Mouse (Mus musculus) T-helper 1 cell (primary cell): Measurements from ENCODE around the gene Dpf1.

Experiments used
- in situ Hi-C: fragments of 300-600 bp; cut with MboI, MseI; formaldehyde crosslinking; loops from one replicate; pipeline ENCODE4 v1.15.1; 2025; ENCODE audit warnings: high pct_unique_total_duplicates

The Dpf1 gene

DNA sequence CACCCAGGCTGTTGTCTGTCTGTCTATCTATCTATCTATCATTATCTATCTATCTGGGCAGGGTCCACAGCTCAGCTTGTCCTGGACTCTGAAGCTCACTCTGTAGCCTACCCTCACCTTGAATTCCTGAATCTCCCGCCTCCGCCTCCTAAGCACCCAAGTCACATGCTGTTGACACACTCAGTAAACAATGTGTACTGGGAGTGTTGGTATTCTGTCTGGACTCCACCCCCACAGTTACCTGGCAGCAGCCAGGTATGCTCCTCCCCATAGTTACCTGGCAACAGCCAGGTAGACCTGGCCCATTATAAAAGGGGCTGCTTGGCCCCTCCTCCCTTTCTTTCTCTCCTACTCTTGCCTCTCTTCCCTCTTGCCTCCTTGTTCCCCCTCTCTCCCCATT lies 15.7 kb upstream of the Dpf1 start:
- in situ Hi-C loops: loop anchor here (10.0 kb wide), 1 partner anchor 243 kb away; no protein-coding TSS in a partner anchor

DNA sequence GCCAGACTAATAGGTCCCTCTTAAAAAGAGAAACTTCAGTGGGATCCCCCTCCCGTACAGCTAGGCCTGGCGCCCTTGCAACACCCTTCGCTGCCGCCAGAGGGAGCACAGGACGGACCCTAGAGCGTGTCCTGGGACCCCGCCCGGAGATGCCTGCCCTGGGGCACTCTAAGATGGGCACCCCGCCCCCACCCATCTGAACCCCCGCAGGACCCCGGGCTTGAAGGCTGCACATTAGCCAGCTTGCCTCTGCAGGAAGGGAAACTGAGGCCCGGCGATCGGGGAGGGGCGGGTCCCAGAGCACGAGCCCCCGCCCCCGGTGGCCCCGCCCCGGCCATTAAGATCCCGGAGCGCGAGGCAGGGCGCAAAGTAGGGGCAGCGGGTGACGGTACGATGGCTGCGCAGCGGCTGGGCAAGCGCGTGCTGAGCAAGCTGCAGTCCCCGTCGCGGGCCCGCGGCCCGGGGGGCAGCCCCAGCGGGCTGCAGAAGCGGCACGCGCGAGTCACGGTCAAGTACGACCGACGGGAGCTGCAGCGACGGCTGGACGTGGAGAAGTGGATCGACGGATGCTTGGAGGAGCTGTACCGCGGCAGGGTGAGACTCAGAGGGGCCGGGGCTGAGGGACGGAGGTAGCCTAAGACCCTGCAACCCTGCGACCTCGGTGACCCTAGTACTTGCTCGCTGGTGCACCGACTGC lies 14.7 kb upstream of the Dpf1 start, which contains the start of gene Ppp1r14a:
Ppp1r14a (plus strand) TSS at position 367 of the 697 bp plus-strand sequence.
- in situ Hi-C loops: loop anchor here (10.0 kb wide), 1 partner anchor 244 kb away; no protein-coding TSS in a partner anchor

- in situ Hi-C loops: loop anchor here (10.0 kb wide), 1 partner anchor 245 kb away; no protein-coding TSS in a partner anchor
Measured at GRCm38 (mm10) chr7:29289856-29290255, 13.9 kb upstream of the Dpf1 start.

DNA sequence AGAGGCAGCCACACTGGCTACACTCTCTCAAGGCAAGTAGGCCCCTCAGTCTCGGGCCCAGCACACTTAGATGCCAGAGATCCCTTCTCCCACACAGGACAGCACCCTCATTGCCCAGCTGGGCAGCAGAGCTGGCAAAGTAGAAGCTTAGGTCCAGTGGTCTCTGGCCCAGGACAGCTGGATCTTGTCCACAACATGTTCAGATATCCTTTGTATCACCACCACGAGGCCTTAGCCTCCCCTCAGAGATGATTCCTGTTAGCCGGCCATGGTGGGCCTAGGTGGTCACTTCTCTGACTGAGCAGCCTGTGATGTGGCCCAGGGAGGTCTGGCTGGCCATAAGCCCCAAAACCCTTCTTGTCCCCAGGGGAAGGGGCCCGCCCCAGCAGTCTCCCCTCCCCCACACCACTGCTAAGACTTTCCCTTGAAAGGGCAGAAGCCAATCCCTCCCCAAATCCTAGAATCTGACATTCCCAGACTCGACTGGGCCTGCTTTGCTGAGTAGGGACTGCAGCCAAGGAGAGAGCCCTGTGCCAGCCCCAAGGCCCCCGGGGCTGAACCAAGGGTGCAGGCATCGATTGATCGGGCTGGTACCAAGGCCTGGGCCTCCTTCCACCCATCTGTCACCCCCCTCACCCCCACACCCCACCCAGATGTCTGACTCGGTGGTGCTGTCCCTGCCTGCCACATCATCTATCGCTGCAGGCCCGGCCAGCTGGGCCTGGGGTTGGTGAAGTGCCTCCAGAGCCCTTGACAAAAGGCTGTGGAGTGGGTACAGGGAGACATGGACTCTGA lies 12.9 kb upstream of the Dpf1 start:
- in situ Hi-C loops: no loop called here

DNA sequence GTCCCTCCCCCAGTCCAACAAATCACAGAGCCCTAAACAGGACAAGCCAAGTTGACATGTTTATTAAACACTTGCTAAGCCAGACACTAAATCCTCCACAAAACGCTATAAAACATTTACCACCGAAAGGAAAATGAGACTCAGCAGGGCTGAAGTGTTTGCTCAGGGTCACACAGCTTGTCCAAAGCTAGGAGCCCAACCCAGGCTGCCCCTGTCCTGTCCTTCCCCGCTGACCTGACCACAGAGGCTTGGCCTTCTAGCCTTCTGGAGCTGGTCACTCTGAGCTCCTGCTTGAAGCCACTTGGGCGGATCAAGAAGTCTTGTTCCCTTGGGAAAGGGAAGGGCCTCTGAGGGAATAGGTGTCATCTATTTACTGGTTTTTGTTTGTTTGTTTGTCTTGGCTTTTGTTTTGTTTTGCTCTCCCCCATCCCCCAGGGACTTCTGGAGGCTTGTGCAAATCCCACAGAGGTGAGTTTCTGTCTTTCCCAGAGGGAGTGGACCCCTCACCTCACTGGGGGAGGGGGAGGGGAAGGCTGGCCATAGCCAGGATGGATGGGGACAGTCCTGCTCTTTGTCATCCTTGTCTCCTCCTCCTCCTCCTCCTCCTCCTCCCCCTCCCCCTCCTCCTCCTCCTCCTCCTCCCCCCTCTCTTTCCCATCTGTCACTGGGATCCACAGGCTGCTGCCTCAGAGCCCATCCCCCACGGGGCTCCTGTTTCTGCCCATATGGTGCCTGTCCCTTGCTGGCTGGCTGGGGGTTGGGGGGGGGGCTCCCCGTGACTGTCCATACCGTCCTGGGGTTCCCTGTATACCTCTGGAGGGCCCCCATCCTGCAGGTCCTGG lies 11.9 kb upstream of the Dpf1 start:
- in situ Hi-C loops: no loop called here

DNA sequence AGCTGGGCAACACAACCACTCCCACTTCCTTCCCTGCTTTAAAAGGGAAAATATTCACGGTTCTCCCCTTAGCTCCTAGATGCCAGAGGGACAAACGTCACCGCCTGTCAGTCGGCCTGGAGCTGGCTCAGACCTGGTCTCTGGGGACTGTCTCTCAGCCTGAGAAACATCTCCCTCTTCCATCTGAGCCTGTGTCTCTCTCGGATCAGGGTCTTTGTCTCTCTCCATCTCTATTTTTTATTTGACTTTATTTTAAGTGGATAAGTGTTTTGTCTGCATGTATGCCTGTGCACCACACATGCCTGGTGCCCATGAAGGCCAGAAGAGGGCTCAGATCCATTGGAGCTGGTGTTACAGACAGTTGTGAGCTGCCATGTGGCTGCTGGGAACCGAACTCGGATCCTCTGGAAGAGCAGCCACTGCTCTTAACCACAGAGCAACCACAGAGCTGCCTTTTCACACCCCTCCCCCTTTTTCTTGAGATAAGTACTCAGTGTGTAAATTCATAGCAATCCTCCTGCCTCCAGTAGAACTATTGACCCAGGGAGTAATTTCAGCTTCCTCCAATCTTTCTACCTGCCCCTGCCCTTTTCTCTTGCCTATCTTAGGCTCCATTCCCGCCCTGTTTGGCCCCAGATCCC lies 11.2 kb upstream of the Dpf1 start:
- in situ Hi-C loops: no loop called here

DNA sequence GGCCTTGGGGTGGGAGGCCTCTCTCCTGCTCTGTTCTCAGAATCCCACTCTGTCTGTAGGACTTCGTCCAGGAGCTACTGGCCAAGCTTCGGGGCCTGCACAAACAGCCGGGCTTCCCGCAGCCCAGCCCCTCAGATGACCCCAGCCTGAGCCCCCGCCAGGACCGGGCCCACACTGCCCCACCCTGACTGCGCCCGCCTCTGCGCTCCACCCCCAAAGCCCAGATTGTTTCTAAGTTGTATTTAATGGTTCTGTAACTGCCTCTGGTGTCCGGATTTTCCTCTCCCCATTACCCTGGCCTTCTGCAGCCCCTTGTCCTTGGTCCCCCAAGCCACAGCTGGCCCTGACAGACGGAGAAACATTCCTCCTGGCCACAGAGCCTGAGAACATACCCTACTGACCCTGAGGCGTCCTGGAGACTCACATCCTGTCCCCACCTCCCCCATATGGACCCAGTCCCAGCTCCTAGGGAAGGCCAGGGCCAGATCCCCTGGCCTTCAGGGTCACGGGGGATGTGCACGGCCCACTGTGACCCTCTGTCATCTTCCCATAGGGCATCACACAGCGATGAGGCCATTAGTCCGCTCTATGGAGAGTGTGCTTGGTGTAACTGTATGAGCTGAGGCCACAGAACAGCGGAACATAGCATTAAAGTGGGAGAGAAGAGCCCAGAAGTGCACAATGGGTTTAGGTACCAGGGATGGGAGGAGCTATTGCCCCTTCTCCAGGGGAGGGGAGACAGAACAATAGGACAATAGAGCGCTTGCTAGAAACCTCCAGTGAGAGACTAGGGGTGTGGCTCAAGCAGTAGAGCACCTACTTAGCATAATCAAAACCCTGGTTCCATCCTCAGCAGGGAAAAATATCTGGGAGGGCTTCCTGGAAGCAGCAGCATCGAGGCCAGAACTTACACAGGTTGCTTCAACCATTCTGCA lies 10.4 kb upstream of the Dpf1 start:
- in situ Hi-C loops: no loop called here

- in situ Hi-C loops: no loop called here
Measured at GRCm38 (mm10) chr7:29294111-29294761, 9.5 kb upstream of the Dpf1 start.

DNA sequence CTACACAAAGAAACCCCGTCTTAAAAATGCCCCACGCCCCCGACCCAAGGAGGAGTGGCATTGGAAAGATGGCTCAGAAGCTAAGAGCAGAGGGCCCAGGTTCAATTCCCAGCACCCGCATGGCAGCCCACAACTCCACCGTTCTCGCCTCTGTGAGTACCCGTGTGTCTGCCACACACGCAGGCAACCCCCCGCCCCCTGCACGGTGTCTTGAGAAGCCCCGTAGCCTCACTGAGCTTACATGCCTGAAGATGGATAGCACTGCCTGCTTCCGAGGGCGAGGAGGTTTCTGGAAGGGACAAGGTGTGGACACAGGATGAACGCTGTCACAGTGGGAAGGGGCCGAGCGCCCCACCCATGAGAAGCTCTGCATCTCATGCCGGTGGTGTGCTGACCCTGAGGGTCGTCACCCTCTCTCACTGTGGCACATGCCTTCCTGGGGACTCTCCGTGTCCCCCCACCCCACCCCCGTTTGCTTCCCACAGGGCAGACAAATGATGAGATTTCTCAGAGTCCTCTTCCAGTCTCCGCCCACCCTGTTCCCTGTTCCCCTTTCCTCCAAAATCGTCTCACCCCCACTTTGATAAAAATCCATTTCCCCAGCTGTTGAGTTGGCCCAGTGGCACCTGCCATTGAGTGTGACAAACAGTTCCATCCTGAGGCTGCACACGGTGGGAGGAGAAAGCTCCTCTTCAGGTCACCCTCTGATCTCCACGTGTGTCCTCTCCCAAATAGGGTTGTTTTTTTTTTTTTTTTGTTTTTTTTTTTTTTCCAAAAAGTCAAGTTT lies 7.7 kb upstream of the Dpf1 start:
- in situ Hi-C loops: no loop called here

GRCm38 (mm10) chr7:29296998-29297397 lies 6.8 kb upstream of the Dpf1 start:
- in situ Hi-C loops: no loop called here

DNA sequence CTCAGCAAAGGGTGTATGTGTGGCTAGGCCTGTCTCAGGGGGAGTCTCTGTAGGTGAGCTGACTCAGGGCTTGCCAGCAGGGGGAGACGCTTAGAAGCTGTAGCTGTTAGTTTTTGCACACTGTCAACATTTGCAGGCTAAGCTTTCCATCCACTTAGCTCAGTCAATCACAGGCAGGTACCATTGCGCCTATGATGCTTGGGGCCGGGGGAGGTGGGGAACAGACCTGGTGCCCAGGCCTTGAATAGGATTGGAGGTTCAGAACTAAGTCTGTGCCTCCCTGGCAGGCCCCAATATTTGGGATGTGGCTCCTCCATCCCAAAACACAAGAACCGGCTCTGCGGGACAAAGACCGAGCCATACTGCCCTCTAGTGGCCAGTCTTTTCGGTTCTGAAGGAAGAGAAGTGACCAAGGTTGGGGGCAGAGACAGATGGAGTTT lies 2.6 kb upstream of the Dpf1 start:
- in situ Hi-C loops: loop anchor here (5.0 kb wide), 1 partner anchor 249 kb away; no protein-coding TSS in a partner anchor

- in situ Hi-C loops: loop anchor here (5.0 kb wide), 1 partner anchor 250 kb away; no protein-coding TSS in a partner anchor
Measured at GRCm38 (mm10) chr7:29302641-29303040, 1.1 kb upstream of the Dpf1 start.

- in situ Hi-C loops: loop anchor here (5.0 kb wide), 1 partner anchor 252 kb away; no protein-coding TSS in a partner anchor
Measured at GRCm38 (mm10) chr7:29304463-29305262, 912 bp downstream of the Dpf1 start.

DNA sequence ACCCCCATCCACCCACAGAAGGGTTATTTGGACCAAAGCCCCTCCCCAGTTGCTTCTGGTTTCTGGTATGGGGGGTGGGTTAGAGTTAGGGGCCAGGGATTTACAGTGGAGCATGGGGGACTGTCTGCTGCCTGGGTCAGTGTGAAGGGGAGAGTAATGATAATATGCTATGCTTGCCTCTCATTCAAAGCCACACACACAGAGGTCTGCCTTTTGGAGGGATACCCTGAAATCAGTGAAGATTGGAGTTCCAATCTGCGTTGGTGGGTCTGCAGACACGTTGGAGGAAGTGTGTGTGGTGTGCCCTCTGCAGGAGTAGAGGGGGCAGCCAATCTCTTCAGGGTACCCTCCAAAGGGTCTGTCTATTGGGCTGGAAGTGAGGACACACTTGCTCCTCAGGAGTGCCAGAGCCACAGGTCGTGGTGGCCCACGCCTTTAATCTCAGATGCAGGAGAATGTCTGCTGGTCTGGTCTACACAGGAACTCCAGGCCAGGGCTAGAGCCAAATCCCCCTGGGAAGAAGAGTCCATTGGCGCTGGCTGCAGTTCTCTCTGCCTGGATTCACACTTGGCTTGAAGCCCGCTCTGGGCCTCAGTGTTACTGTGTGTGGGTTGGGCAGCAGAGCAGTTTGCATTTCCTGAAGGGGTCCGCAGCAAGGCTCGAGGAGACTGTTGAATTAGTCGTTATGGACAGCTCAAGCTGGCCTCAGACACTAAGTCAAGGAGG lies 1.7 kb downstream of the Dpf1 start:
- in situ Hi-C loops: no loop called here

DNA sequence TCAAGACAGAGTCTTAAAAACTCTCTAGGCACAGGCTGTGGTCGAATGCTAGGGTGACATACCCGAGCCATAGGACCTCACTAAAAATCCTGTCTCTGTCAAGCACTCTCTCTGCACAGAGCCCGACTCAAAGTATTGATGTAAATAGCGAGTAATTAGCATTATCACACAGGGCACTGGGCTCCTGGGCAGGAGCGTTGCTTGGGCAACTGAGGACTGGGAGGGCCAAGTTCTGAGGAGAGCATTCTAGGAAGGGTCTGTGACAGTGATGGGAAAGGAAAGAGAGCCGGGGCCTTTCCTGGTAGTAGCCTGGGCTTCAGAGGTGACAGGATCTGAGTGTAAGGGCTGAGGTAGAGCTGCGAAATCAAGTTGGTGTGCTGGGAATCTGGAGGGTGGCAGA lies 2.4 kb downstream of the Dpf1 start:
- in situ Hi-C loops: no loop called here

DNA sequence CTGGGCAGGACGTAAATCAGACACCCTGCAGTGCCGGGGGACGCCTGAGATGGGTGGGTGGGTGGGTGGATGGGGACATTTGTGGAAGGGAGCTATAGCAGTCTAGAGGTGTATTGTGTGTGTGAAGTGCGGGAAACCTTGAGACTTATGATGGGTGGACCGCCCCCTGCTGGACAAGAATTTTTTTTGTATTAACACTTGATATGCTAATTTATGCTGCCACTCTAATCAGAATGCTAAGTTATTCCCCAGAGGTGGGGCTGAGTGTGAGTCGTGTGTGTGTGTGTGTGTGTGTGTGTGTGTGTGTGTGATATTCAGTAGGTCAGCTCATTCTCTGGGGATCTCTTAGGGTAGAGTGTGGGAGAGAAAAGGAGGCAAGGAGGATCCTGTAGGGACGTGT lies 2.9 kb downstream of the Dpf1 start:
- in situ Hi-C loops: no loop called here
